Mouse (Mus musculus): Measurements from ENCODE around the gene Etv6.

DNA sequence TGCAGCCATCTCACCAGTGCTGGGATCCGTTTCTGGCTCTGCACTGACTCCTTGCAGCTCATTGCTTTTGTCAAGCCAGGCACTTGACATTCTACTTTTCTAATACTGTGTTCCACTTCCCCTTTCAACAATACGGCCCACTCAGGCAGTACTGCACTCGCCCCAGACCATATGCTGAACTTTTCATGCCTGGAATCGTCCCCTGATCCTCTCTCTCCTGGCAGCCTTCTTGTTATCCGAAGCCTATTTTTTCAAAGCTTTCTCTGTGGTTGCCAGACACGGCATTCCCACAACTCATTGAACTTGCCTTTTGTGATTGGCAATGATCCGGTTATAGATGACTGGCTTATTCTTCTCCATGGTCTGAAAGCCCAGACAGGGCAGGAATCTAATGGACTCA is 16.4 kb downstream of the Etv6 start:
- TF ChIP-seq CTCF (IDR thresholded peaks at IDR 0.05; ENCODE audit: low read depth) (no peak), EP300 (optimal IDR thresholded peaks at IDR 0.05) (no peak)
